Mouse (Mus musculus) liver, embryonic 11.5 days (tissue): Measurements from ENCODE around the gene Serf2. TPM values are rescaled to one million over a fixed set of nuclear protein-coding genes. Genes with fewer than 3 reads are reported as not detected.

Experiments used
- ATAC-seq: fragments of 200-750 bp; cut with Nextera tagmentation; replicated peaks from 2 replicates; pipeline ENCODE4 v1.8.0; 2017; ENCODE audit warnings: moderate number of reproducible peaks, mild to moderate bottlenecking, moderate TSS enrichment, moderate library complexity; ENCODE audit not compliant: low FRiP score
- DNase-seq: peaks from one replicate; pipeline ENCODE4 v3.0.0-alpha.2; 2017; ENCODE audit warnings: low spot score
- H3K27ac ChIP-seq: fragments of 300-500 bp; sonication (generic); 2 replicates; pipeline ENCODE4 v1.5.1; 2014; ENCODE audit warnings: mild to moderate bottlenecking, low read depth, low read length, control low read depth
- H3K27me3 ChIP-seq: fragments of 300-500 bp; sonication (generic); replicated peaks from 2 replicates; pipeline ENCODE4 v1.6.1; 2014; ENCODE audit warnings: low read length, mixed read lengths; ENCODE audit not compliant: control insufficient read depth, insufficient read depth
- H3K36me3 ChIP-seq: fragments of 300-500 bp; sonication (generic); 2 replicates; pipeline ENCODE4 v1.6.1; 2014; ENCODE audit warnings: mild to moderate bottlenecking, low read length, moderate library complexity, mixed read lengths; ENCODE audit not compliant: control insufficient read depth, insufficient read depth
- H3K4me1 ChIP-seq: fragments of 300-500 bp; sonication (generic); replicated peaks from 2 replicates; pipeline ENCODE4 v1.6.1; 2014; ENCODE audit warnings: low read length, mixed read lengths; ENCODE audit not compliant: control insufficient read depth, insufficient read depth
- H3K4me2 ChIP-seq: fragments of 300-500 bp; sonication (generic); 2 replicates; pipeline ENCODE4 v1.6.1; 2014; ENCODE audit warnings: mild to moderate bottlenecking, control low read depth, moderate library complexity
- H3K4me3 ChIP-seq: fragments of 300-500 bp; sonication (generic); 2 replicates; pipeline ENCODE4 v1.5.1; 2014; ENCODE audit warnings: low read depth, low read length, control low read depth
- H3K9ac ChIP-seq: fragments of 300-500 bp; sonication (generic); 2 replicates; pipeline ENCODE4 v1.6.1; 2014; ENCODE audit warnings: low read depth, low read length, control low read depth
- H3K9me3 ChIP-seq: fragments of 300-500 bp; sonication (generic); 2 replicates; pipeline ENCODE4 v1.6.1; 2016; ENCODE audit warnings: low read length, inconsistent platforms, mixed read lengths; ENCODE audit not compliant: control insufficient read depth
- WGBS: fragments of 180-500 bp; shearing (Covaris S2); extraction: QIAGEN DNeasy Blood & Tissue Kit; methylation state at CpG from one replicate; pipeline ENCODE4 v1.1.7; 2014; 5-methylcytosine and 5-hydroxymethylcytosine counted together
- polyA plus RNA-seq: library from polyadenylated mRNA; unstranded; fragments of >200 nt; fragmentation: Nextera tagmentation; extraction: Ambion mirVana; gene quantifications from 2 replicates; pipeline ENCODE4 v1.2.1, GENCODE M21; 2014

Gene Serf2
- polyA plus RNA-seq, 1 experiment from 2014 or later, result 481 TPM

DNA sequence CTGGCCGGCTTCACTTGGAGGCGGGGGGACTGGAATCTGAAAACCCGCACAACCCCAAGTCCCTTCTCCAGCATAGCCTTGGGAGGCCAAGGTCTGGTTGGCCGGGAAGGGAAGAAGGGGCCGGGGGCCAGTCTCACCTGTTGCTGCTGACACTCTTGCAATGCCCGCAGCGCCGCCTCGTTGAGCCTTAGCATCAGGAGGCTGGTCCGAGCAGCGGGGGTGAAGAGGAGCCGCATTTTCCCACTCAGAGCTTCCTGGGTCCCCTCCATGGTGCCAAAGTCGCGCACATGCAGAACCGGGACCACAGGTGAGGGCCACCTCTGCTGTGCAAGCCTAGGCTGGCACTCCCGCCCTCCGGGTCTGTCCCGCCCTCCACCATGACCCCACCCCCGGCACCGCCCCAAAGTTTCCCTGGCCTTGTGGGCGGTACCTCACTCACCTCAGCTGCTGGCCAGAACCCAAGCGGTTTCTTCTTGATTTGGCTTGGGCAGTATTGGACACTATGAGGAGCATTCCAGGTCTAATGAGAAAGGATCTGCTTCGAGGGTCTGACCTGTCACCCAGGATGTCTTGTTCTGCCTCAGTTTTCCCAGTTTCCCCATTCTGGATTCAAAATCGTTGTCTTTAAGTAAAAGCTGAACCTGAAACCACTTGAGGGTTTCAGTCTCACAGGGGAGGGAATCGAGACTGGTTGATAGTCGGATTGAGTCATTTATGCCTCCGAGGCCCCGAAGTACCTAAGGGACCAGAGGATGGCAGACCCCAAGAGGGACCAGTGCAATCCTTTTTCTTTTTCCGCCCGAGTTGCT is 6.5 kb upstream of the Serf2 start:
- peak overlapping the region; percentile 31 for H3K9ac ChIP-seq
- peaks cover 12% of the 10 kb centered on the region; the same call in 1 of the 2 replicates for H3K4me1 ChIP-seq
- H3K4me3 ChIP-seq, result peak overlapping the region; percentile 53
- H3K36me3 ChIP-seq, result peaks cover 4% of the 10 kb centered on the region
- peak; percentile 83 for DNase-seq
- peak; percentile 90 for ATAC-seq
- H3K27me3 ChIP-seq, result 0 out of 2 replicates have a peak, but pooled peaks cover 7% of the 10 kb centered on the region
- WGBS, result 2% methylated on average over 30 of the region's 30 CpGs
- no peak overlapping the region for H3K27ac ChIP-seq
- H3K4me2 ChIP-seq, result peak overlapping the region; percentile 90
- no peaks in the 10 kb centered on the region for H3K9me3 ChIP-seq

DNA sequence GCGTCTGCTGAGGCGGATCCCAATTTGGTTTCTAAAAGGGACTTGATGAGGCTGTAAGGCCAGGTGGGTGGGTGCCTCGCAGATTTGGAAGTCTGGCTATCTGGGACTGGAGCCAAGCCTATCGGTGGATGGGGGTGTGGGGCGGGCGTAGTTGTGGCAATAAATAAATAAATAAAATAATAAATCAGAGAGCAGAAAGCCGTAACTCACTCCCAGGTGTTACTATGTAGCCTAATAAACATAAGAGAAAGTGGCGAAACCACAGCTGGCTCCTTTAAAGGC is 6.0 kb upstream of the Serf2 start:
- 27% methylated on average over 8 of the region's 8 CpGs for WGBS
- 0 out of 2 replicates have a peak, but pooled peaks cover 7% of the 10 kb centered on the region for H3K27me3 ChIP-seq
- peak overlapping the region; percentile 53 for H3K4me3 ChIP-seq
- ATAC-seq (no peak), DNase-seq (no peak)
- H3K4me2 ChIP-seq, result peak overlapping the region; percentile 90
- no peaks in the 10 kb centered on the region for H3K9me3 ChIP-seq
- 0 out of 2 replicates have a peak overlapping the region, but pooled peaks have one; percentile 31 for H3K9ac ChIP-seq
- peaks cover 4% of the 10 kb centered on the region for H3K36me3 ChIP-seq
- H3K27ac ChIP-seq, result no peak overlapping the region
- peaks cover 15% of the 10 kb centered on the region for H3K4me1 ChIP-seq

DNA sequence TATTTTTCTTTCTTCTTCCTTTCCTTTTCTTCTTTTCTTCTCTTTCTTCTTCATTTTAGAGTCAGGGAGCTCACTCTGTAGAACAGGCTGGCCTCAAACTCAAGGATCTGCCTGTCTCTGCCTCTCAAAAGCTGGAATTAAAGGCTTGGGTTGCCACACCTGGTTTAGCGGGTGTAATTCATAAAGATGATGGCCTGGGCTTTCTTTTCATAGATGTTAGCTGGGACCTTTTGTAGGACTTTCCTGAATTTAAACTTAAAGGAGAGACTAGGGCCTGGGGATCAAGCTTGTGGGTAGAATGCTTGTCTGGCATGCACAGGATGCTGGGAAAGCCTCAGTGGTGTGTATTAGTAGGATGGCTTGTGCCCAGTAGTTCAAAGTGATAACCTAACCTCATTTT is 4.8 kb upstream of the Serf2 start, which contains the start of gene Ell3:
Gene Ell3 (minus strand): TSS at position 101 of the 400 bp plus-strand sequence.
- DNase-seq, result no peak
- Histone ChIP-seq H3K9ac (0 out of 2 replicates have a peak within 1 kb of the TSS, but pooled peaks have one; percentile 31), H3K27ac (no peak within 1 kb of the TSS), H3K36me3 (no peaks in the 10 kb centered on the region), H3K4me2 (peak within 1 kb of the TSS; percentile 90), H3K4me3 (no peak within 1 kb of the TSS), H3K27me3 (0 out of 2 replicates have a peak, but pooled peaks cover 7% of the 10 kb centered on the region), H3K4me1 (peaks cover 15% of the 10 kb centered on the region), H3K9me3 (no peaks in the 10 kb centered on the region)
- 85% methylated on average over 1 of the region's 1 CpGs for WGBS
- no peak for ATAC-seq

DNA sequence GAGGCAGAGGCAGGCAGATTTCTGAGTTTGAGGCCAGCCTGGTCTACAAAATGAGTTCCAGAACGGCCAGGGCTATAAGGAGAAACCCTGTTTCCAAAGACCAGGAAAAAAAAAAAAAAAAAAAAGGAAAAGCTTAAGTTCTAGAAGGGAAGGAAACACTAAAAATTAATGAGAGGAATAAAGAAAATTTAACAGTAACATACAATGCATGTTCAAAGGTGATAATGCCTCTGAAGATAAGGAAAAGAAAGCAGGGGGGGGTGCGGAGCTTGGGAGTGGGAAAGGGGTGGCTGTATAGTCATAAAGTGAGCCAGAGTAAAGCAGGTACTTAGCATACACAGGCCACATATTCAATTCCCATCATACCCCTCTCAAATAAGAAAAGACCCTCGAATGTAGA is 3.9 kb upstream of the Serf2 start:
- Histone ChIP-seq H3K4me2 (no peak overlapping the region), H3K27ac (no peak overlapping the region), H3K4me1 (peaks cover 15% of the 10 kb centered on the region), H3K4me3 (no peak overlapping the region), H3K27me3 (0 out of 2 replicates have a peak, but pooled peaks cover 7% of the 10 kb centered on the region), H3K36me3 (no peaks in the 10 kb centered on the region), H3K9me3 (no peaks in the 10 kb centered on the region), H3K9ac (no peak overlapping the region)
- WGBS, result 72% methylated on average over 3 of the region's 3 CpGs
- no peak for ATAC-seq
- no peak for DNase-seq

DNA sequence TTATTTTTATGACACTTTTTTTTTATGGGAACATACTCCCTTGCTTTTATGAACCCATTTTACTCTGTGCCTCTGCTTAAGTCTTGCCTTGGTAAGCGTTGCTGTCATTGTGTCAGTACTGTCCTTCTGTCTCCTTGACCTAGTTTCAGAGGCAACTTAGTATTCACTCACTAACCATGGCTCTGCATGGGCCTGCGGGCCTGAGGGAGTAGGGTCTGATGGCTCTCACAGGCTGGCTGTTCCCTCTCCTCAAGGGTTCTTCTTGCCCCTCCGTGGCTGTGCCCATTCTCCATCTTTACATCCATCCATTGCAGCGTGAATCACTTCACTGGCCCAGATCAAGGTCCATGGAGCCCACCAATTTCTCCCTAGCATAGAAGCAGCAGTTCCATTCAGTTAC is 2.5 kb upstream of the Serf2 start:
- Histone ChIP-seq H3K4me3 (no peak overlapping the region), H3K4me1 (peaks cover 24% of the 10 kb centered on the region), H3K36me3 (peaks cover 4% of the 10 kb centered on the region), H3K27me3 (0 out of 2 replicates have a peak, but pooled peaks cover 5% of the 10 kb centered on the region), H3K27ac (no peak overlapping the region), H3K9me3 (no peaks in the 10 kb centered on the region), H3K9ac (no peak overlapping the region), H3K4me2 (no peak overlapping the region)
- DNase-seq, result no peak
- no peak for ATAC-seq
- 78% methylated on average over 4 of the region's 4 CpGs for WGBS

DNA sequence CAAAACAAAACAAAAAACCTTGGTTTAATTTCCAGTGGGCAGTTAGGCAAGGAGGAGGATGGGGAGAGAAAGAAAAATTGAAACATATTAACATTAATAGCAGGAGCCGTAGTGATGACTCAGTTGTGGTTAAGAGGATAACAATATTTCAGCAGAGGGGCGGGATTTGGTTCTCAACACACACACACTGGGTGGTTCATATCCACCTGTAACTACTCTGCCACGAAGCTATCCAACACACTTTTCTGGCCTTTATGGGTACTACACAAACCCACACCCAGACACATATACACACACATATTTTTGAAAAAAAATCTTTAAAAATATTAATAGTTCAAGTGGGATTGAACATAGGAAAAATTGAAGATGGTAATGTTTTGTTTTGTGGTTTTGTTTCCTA is 2.0 kb upstream of the Serf2 start:
- Histone ChIP-seq H3K4me3 (no peak overlapping the region), H3K27ac (no peak overlapping the region), H3K4me2 (no peak overlapping the region), H3K9ac (no peak overlapping the region), H3K4me1 (peaks cover 22% of the 10 kb centered on the region), H3K36me3 (peaks cover 6% of the 10 kb centered on the region), H3K27me3 (0 out of 2 replicates have a peak, but pooled peaks cover under 1% of the 10 kb centered on the region), H3K9me3 (no peaks in the 10 kb centered on the region)
- WGBS, result 68% methylated on average over 3 of the region's 3 CpGs
- DNase-seq (no peak), ATAC-seq (no peak)

DNA sequence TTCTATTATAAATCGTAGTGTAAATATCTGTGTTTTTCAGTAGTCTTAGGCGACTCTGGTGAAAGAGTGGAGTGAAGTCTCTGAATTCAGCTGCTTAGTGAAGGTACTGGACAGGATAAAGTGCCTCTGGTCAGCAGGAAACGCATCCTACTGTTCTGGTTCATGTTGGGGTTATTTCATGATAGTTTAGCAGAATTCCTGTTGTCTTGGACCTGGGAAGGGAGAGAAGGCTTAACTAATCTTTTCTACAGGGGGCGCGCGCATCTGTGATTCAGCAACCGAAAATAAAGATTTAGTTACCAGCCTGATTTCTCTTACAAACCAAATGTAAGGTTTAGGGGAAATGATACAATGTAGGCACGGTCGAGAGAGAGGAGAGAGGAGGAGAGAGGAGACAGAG is 859 bp upstream of the Serf2 start:
- Histone ChIP-seq H3K4me3 (peak overlapping the region; percentile 100), H3K9ac (peak overlapping the region; percentile 66), H3K9me3 (no peaks in the 10 kb centered on the region), H3K4me1 (peaks cover 14% of the 10 kb centered on the region), H3K4me2 (peak overlapping the region; percentile 95), H3K36me3 (peaks cover 15% of the 10 kb centered on the region), H3K27me3 (no peaks in the 10 kb centered on the region), H3K27ac (peak overlapping the region; percentile 87)
- 16% methylated on average over 9 of the region's 9 CpGs for WGBS
- no peak for DNase-seq
- no peak for ATAC-seq

DNA sequence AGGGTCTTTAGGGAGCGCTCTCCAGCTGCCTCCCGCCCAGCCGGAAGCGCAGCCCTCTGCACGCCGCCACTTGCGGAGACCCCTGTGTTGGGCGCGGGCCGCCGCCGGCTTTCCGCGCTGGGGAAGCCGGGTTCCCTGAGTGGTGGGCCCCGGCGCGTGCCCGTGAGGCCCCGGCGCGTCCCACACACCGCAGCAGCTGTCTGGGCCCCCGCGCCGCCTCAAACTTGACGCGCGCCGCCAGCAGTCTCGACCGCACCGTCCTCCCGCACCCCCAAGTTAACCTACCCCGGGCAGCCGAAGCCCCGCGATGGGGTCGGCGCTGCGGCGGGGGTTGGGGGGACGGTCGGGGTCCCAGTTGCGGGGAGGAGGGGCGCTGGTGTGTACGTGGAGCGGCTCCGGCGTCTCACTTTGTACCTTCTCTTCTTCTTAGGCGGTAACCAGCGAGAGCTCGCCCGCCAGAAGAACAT is 583 bp downstream of the Serf2 start:
- WGBS, result under 1% methylated on average over 54 of the region's 54 CpGs
- Histone ChIP-seq H3K27ac (peak overlapping the region; percentile 94), H3K4me3 (peak overlapping the region; percentile 100), H3K9me3 (no peaks in the 10 kb centered on the region), H3K36me3 (peaks cover 18% of the 10 kb centered on the region), H3K9ac (peak overlapping the region; percentile 95), H3K4me1 (peaks cover 13% of the 10 kb centered on the region), H3K4me2 (peak overlapping the region; percentile 95), H3K27me3 (no peaks in the 10 kb centered on the region)
- ATAC-seq (peak; percentile 16), DNase-seq (no peak)

DNA sequence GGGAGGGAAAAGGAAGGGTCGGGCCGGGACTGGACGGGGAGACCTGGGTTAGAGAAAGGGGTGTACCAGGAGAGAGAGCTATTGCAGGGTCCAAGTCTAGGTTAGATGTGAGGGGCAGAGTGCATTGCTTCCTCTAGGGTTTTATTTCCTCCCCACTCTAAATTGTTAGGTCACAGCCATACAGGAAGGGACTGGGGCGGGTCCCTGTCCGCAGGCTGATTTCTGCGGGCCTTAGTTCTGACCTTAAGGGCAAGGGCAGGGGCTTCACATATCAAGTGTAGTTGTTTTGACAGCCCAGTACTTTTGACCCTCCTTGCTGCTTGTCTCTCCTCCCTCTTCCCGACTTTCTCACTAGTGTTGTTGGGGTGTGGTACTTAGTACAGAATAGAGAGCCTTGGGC is 1.1 kb downstream of the Serf2 start:
- Histone ChIP-seq H3K4me2 (peak overlapping the region; percentile 95), H3K27ac (peak overlapping the region; percentile 94), H3K9ac (peak overlapping the region; percentile 95), H3K36me3 (peaks cover 20% of the 10 kb centered on the region), H3K9me3 (no peaks in the 10 kb centered on the region), H3K4me1 (peaks cover 13% of the 10 kb centered on the region), H3K4me3 (peak overlapping the region; percentile 100), H3K27me3 (no peaks in the 10 kb centered on the region)
- no peak for DNase-seq
- WGBS, result 1% methylated on average over 7 of the region's 7 CpGs
- ATAC-seq, result no peak
